Mouse (Mus musculus): ENCODE results near the gene Chst3. TPM values are rescaled to one million over a fixed set of nuclear protein-coding genes. Genes with fewer than 3 reads are reported as not detected.

Gene Chst3
- 5.9 TPM in 2 replicates for polyA plus RNA-seq (2012; rRNA removed)

DNA sequence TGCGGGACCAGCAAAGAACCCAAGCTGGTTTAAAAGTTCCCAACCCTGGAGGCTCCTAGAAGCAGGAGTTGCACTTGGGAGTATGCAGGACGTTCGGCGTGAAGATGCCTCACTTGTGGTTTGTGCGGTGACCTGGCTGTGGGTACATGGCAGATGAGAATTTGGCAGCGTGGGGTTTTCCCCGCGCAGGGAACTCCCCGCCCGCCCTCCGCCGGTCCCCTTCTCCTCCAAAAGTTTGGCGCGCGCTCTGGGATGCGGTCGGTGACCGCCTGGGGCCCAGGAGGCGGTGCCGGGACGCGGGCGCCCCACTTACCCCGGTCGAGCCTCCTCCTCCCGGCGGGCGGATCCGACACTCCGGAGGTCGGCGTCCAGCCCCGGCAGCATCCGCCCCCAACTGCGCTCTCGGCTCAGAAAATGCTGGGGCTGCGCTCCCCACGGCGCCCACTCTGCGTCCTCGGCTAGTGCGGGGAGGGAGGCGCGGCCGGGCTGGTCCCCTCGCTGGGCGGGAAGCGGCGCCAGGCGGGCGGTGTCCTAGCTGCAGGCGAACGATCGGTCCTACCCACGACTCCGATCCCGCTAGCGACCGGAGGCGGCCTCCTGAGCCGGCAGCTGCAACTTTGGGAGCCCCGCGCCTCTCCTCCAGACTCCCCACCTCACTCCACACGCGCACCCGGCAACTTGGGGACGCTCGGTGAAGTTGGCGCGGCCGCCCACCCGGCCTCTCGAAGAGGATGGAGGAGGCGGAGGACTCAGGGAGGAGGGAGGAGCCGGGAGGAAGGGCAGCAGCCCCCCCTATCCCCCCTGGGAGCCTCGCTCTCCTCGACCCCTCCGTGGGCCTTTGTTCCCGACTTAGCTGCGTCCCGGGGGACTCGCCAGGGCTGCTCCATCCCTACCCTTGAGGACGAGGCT, at the start of gene Chst3:
Gene Chst3, minus strand, starts transcription at position 670 of the 909 bp plus-strand sequence.

Other genes starting within 250 kb of the Chst3 start
- gene Ascc1, start 216.5 kb downstream of the Chst3 start, polyA plus RNA-seq (2012; rRNA removed) = 31.2 and 34.4 TPM in 2 replicates
- 92.0 and 94.0 TPM in 2 replicates for gene Anapc16, start 216.1 kb downstream of the Chst3 start, polyA plus RNA-seq (2012; rRNA removed)
- gene Spock2, start 113.0 kb downstream of the Chst3 start, polyA plus RNA-seq (2012; rRNA removed) = 24.0 and 32.3 TPM in 2 replicates
- gene Psap, start 58.4 kb upstream of the Chst3 start, polyA plus RNA-seq (2012; rRNA removed) = 309 and 374 TPM in 2 replicates
- gene Vsir, start 127.6 kb upstream of the Chst3 start, polyA plus RNA-seq (2012; rRNA removed) = 3.3 and 4.2 TPM in 2 replicates
- gene Gm17455, start 180.5 kb upstream of the Chst3 start, polyA plus RNA-seq (2012; rRNA removed) = 2.0 and 3.1 TPM in 2 replicates

Measured in central nervous system, embryonic 11.5 days (tissue).